Mouse (Mus musculus) cerebellum, adult 9-10 months (tissue): Measurements from ENCODE around the gene D630045J12Rik.

Experiments used
- DNase-seq: peaks from one replicate; pipeline ENCODE4 v3.0.0; 2022

Gene D630045J12Rik

DNA sequence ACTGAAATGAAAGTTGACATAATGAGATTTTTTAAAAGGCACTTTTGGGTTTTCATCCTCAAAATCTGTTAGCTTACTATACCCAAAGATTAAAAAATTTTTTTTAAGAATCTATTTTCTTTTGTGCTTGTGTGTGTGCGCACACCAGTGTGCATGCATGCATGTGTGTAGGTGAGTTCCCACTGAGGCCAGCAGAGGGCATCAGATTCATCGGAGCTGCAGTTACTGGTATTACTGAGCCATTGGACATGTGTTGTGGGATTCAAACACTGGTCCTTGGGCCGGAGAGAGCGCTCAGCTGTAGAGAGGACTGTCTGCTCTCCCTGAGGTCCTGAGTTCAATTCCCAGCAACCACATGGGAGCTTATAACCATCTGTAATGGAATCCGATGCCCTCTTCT, 123.9 kb downstream of the D630045J12Rik start:
- no peak for DNase-seq

GRCm38 (mm10) chr6:38128115-38128514, 125.7 kb downstream of the D630045J12Rik start:
- no peak for DNase-seq

DNA sequence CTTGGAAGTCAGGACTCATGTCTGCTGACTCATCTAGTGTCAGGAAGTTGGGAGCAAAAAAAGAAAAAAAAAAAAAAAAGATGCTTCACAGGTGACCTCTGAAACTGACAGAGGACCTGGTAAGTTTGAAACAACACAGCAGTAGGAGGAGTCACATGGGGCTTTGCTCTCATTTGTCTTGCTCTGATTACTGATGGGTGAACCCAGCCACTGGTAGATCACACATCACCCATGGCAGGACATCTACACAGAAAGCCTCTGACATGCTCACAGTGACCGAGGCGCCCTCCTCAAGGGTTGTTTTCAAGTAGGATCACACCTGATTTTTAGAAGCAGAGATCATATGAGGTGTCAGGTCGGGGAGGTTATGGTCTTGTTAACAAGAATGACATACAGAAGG, 128.3 kb downstream of the D630045J12Rik start:
- no peak for DNase-seq

- no peak for DNase-seq
These were observed 128.9 kb downstream of the D630045J12Rik start for GRCm38 (mm10) chr6:38124882-38125281.

DNA sequence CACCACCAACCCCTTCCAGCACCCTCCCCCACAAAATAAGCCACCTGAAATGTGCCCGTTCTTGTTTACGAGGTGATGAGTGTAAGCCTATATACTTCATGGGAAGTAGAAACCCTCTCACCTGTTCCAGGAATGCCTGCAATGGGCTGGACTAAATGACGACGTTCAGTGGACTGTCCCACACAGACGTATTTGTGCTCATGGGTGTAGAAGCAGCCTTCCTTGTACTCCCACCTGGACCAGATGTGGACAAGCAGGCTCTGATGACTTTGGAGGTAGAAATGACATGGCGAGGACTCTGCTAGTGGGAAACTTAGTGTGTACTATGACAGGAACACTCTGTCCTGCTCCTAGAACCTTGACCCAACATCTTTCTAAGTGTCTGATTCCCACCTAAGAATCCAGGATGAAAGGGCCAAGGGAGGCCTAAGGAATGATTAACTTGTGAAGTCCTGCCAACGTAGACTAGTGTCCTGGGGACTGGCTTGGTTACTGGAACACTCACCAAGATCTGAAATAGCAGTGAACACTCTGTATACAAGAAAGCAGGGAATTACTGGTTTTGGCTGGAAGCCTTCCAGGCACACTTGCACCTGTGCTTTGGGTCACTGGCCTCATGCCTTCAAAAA, 129.5 kb downstream of the D630045J12Rik start, which contains the start of gene Atp6v0a4:
TSS of gene Atp6v0a4 (minus strand) at position 380 of the 629 bp plus-strand sequence.
- DNase-seq: no peak

DNA sequence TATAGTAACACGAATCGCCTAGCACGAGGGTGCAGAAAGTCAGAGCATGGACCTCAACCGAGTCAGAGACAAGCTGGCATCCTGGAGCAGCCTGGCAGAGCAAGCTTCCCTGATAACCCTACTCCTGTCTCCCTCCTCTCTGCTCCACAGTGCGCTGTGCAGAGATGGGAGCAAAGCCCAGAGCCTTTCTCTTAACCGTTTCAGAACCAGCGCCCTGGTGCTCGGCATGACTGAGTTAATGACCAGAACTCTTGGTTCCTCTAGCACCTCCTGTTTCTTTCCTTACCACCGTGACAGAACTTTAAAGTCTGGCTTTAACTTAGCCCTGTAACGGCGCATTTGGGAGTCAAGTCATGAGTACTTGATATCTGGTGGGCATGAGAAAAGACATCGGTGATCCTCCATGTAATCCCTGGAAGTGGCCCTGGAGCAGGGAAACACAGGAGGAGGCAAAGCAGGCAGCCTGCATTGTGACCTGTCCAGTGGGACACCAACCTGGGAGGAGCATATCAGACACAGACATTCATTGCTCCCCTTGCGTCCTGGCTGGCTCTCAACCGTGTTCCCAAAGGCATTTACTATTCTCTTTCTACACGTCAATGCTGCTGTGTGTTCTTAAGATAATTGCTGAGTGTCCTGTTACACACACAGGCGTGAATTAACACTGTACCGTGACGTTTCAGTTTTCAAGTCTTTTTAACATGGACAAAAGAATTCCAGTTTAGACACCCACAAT, 130.2 kb downstream of the D630045J12Rik start:
- DNase-seq: no peak

- no peak for DNase-seq
These were observed 131.0 kb downstream of the D630045J12Rik start for GRCm38 (mm10) chr6:38122791-38123190.

- no peak for DNase-seq
These were observed 132.0 kb downstream of the D630045J12Rik start for GRCm38 (mm10) chr6:38121843-38122242.

DNA sequence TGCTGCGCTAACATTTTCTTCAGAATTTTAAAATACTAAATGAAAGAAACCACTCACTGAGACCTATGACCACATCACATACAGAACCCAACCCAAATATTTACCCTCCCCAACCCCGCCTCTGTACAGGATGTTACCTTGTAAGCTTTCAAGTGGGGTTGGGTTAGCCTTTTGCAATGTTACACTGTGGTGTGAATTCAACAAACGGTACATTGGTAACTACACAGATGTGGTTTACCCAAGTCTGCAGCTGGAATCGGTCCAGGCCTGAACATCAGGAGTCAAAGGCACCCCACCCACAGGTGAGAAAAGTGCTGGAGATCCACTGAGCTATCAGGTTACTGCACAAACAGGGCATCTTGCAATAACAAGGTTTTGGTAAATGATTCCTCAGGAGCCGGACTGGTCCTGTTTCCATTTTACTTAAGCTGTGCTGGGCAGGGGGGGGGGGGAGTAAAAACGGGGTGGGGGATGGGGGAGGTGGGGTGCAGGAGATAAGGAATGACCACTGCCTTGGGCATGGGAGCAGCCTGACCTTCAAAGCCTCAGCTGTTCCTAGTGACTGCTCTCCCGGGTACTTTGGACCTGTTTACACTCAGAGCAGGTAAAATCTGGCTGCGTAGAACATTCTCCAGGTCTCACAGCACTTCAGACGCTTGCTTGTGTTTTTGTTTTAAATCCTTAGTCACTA, 133.0 kb downstream of the D630045J12Rik start:
- DNase-seq: no peak

DNA sequence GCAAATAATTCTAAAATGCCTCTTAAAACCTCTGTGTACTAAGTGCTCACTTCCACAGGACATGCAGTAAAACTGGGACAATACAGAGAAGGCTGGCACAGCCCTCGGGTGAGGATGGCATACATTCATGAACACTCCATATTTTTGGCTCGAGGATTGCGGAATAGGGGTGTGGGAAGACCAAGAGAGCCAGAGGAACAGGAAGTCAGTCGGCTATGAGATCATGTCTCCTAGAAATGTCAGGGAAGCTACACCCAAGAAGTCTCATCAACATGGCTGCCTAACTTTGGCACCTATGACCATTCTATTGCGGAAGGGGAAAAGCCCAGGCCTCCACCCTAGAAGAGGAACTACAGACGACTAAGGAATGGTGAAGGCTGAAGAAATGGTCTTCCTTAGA, 135.5 kb downstream of the D630045J12Rik start:
- DNase-seq: no peak

- DNase-seq: no peak
These were observed 137.6 kb downstream of the D630045J12Rik start for GRCm38 (mm10) chr6:38116107-38116770.

- DNase-seq: no peak
These were observed 142.9 kb downstream of the D630045J12Rik start for GRCm38 (mm10) chr6:38110859-38111258.

- DNase-seq: no peak
These were observed 143.9 kb downstream of the D630045J12Rik start for GRCm38 (mm10) chr6:38109871-38110270.

- no peak for DNase-seq
These were observed 144.5 kb downstream of the D630045J12Rik start, which contains the start of gene Tmem213 for GRCm38 (mm10) chr6:38109160-38109795. Gene Tmem213, plus strand, starts transcription at chr6:38109255.

DNA sequence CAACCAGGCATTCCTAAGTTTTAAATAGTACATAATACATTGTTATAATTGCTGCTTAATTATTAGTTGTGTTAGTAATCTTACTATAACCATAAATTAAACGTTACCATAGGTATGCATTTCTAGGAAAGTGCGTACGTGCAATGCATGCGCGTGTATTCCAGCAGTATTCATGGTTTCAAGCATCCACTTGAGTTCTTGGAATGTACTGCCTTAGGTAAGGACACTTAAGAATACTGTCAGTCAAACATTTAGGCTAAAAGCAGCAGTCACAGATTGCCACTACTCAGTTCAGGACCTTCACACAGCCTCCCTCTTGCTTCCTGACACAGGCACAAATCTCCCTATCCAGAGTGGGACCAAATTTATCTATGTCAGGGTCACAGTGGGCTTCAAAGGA, 145.4 kb downstream of the D630045J12Rik start:
- DNase-seq: no peak

DNA sequence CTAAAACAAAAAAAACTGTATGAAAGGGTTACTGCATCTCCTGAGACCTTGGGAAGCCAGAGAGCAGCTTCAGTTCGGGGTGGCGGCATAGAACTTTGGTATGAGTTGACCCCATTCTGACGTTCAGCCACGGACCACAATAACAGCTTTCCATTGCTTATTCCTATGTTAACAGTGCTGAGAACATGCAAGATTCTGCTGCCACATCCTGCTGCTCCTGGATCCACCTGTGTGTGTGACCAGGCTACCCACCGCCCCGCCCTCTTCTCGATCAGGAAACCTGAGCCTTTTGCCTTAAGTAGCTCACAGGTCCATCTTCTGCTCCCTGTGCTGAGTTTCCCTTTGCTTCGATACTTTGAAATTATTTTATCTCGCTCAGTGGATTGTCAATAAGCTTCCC, 147.9 kb downstream of the D630045J12Rik start:
- DNase-seq: no peak

GRCm38 (mm10) chr6:38103775-38104174, 150.0 kb downstream of the D630045J12Rik start:
- no peak for DNase-seq

GRCm38 (mm10) chr6:38102216-38102795, 151.5 kb downstream of the D630045J12Rik start:
- no peak for DNase-seq

DNA sequence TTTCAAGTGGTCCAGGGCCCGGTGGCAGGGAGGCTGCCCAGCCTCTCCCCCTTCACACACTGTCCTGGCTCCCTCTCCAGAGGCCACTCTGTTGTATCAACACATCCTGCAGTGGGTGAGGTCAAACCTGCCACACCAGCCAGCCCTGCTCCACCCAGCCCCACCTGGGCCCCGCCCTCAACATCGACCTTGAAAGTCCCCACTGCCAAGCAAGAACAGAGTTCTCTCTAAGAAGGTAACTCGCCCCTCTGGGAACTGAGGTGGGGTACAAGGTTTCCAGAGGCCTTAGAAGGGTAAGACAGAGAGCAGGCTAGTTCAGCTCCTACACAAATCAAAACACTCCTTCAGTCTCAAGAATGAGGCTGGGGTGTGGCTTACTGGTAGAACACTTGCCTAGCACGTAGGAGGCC, 156.8 kb downstream of the D630045J12Rik start:
- DNase-seq: no peak

GRCm38 (mm10) chr6:38094701-38095100, 159.1 kb downstream of the D630045J12Rik start:
- no peak for DNase-seq

DNA sequence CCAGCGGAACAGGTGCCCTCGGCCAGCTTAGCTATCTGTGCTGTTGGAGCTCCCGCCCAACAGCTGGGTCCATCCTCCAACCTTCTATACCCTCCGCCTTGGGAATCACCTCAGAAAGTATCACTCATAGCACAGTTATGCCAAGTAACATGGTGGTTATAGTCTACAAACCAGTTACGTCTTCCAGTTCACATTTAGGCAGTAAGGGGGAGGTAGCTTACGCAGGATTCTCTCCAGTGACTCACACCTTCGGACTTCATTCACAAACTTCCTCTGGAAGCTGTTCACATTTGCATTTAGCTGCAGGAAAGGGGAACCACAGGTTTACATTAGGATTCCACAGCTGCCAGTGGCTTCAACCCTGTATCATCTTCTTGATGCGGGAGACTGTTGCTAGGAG, 161.3 kb downstream of the D630045J12Rik start:
- DNase-seq: no peak
